Mouse (Mus musculus): Measurements from ENCODE around the gene Thada. TPM values are rescaled to one million over a fixed set of nuclear protein-coding genes. Genes with fewer than 3 reads are reported as not detected.
A peak's percentile ranks its signal among the peaks of the same experiment; 100 is the strongest.
"Not testable (repeated sequence)": the region's sequence is repeated elsewhere in the genome, so short reads cannot be mapped to it uniquely, and the experiment has no call there.

Thada gene
- polyA plus RNA-seq, 2 experiments = 9.1 to 9.7 TPM

GRCm38 (mm10) chr17:84231361-84231760 lies 234.6 kb downstream of the Thada start:
- ATAC-seq (ENCODE audit: low FRiP score, low read depth) = no peak

GRCm38 (mm10) chr17:84228223-84228622 lies 237.8 kb downstream of the Thada start:
- Histone ChIP-seq H3K27me3 (ENCODE audit: control insufficient read depth, insufficient read depth, low read length) (no peaks in the 10 kb centered on the region), H3K4me3 (replicated peaks; ENCODE audit: low read length) (no peak overlapping the region), H3K4me1 (ENCODE audit: control insufficient read depth, insufficient read depth, low read length) (peaks cover 3% of the 10 kb centered on the region; the same call in 1 of the 2 replicates), H3K36me3 (ENCODE audit: control insufficient read depth, insufficient read depth, low read length) (peaks cover 37% of the 10 kb centered on the region), H3K27ac (replicated peaks; ENCODE audit: low read depth, low read length) (no peak overlapping the region), H3K9ac (ENCODE audit: low read depth, low read length, severe bottlenecking) (no peak overlapping the region), H3K9me3 (ENCODE audit: control insufficient read depth, low read length) (no peaks in the 10 kb centered on the region), H3K4me2 (replicated peaks; ENCODE audit: low read depth, low read length, severe bottlenecking) (no peak overlapping the region)
- DNase-seq (ENCODE audit: low spot score) (no peak), ATAC-seq (ENCODE audit: low FRiP score, low read depth) (no peak)
- 64% methylated on average over 2 of the region's 2 CpGs for WGBS
- no peak for TF ChIP-seq POLR2A (IDR thresholded peaks at IDR 0.05; ENCODE audit: borderline replicate concordance, extremely low read depth, insufficient read depth, insufficient read length)

More at GRCm38 (mm10) chr17:84231361-84231760, 234.6 kb downstream of the Thada start:
- H3K9me3 ChIP-seq (ENCODE audit: control insufficient read depth, low read length) = no peaks in the 10 kb centered on the region
- no peak for DNase-seq (ENCODE audit: low spot score)
- H3K36me3 ChIP-seq (ENCODE audit: control insufficient read depth, insufficient read depth, low read length) = peaks cover 35% of the 10 kb centered on the region
- H3K4me2 ChIP-seq (replicated peaks; ENCODE audit: low read depth, low read length, severe bottlenecking) = no peak overlapping the region
- no peaks in the 10 kb centered on the region for H3K27me3 ChIP-seq (ENCODE audit: control insufficient read depth, insufficient read depth, low read length)
- H3K4me3 ChIP-seq (replicated peaks; ENCODE audit: low read length) = no peak overlapping the region
- H3K4me1 ChIP-seq (ENCODE audit: control insufficient read depth, insufficient read depth, low read length) = peaks cover 3% of the 10 kb centered on the region; the same call in 1 of the 2 replicates
- TF ChIP-seq POLR2A (IDR thresholded peaks at IDR 0.05; ENCODE audit: borderline replicate concordance, extremely low read depth, insufficient read depth, insufficient read length) = no peak
- H3K27ac ChIP-seq (replicated peaks; ENCODE audit: low read depth, low read length) = no peak overlapping the region
- 90% methylated on average over 2 of the region's 2 CpGs for WGBS
- H3K9ac ChIP-seq (ENCODE audit: low read depth, low read length, severe bottlenecking) = no peak overlapping the region

- DNase-seq (ENCODE audit: low spot score) = no peak
- Histone ChIP-seq H3K9me3 (ENCODE audit: control insufficient read depth, low read length) (no peaks in the 10 kb centered on the region), H3K27ac (replicated peaks; ENCODE audit: low read depth, low read length) (0 out of 2 replicates have a peak overlapping the region, but pooled peaks have one; percentile 2), H3K27me3 (ENCODE audit: control insufficient read depth, insufficient read depth, low read length) (no peaks in the 10 kb centered on the region), H3K36me3 (ENCODE audit: control insufficient read depth, insufficient read depth, low read length) (peaks cover 40% of the 10 kb centered on the region), H3K9ac (ENCODE audit: low read depth, low read length, severe bottlenecking) (no peak overlapping the region), H3K4me3 (replicated peaks; ENCODE audit: low read length) (no peak overlapping the region), H3K4me2 (replicated peaks; ENCODE audit: low read depth, low read length, severe bottlenecking) (no peak overlapping the region), H3K4me1 (ENCODE audit: control insufficient read depth, insufficient read depth, low read length) (peaks cover 3% of the 10 kb centered on the region; the same call in 1 of the 2 replicates)
- TF ChIP-seq POLR2A (IDR thresholded peaks at IDR 0.05; ENCODE audit: borderline replicate concordance, extremely low read depth, insufficient read depth, insufficient read length) = no peak
- WGBS = 77% methylated on average over 6 of the region's 6 CpGs
- ATAC-seq (ENCODE audit: low FRiP score, low read depth) = no peak
Observed at GRCm38 (mm10) chr17:84226681-84227080, 239.3 kb downstream of the Thada start.

- Histone ChIP-seq H3K36me3 (ENCODE audit: control insufficient read depth, insufficient read depth, low read length) (peaks cover 40% of the 10 kb centered on the region), H3K9ac (ENCODE audit: low read depth, low read length, severe bottlenecking) (no peak overlapping the region), H3K4me2 (replicated peaks; ENCODE audit: low read depth, low read length, severe bottlenecking) (no peak overlapping the region), H3K27ac (replicated peaks; ENCODE audit: low read depth, low read length) (no peak overlapping the region), H3K4me1 (ENCODE audit: control insufficient read depth, insufficient read depth, low read length) (peaks cover 3% of the 10 kb centered on the region; the same call in 1 of the 2 replicates), H3K4me3 (replicated peaks; ENCODE audit: low read length) (no peak overlapping the region), H3K27me3 (ENCODE audit: control insufficient read depth, insufficient read depth, low read length) (no peaks in the 10 kb centered on the region), H3K9me3 (ENCODE audit: control insufficient read depth, low read length) (no peaks in the 10 kb centered on the region)
- no peak for DNase-seq (ENCODE audit: low spot score)
- 55% methylated on average over 5 of the region's 5 CpGs for WGBS
- TF ChIP-seq POLR2A (IDR thresholded peaks at IDR 0.05; ENCODE audit: borderline replicate concordance, extremely low read depth, insufficient read depth, insufficient read length) = no peak
- ATAC-seq (ENCODE audit: low FRiP score, low read depth) = no peak
Observed at GRCm38 (mm10) chr17:84226231-84226630, 239.8 kb downstream of the Thada start.

GRCm38 (mm10) chr17:84224217-84224887 lies 241.7 kb downstream of the Thada start:
- ATAC-seq (ENCODE audit: low FRiP score, low read depth) (no peak), DNase-seq (ENCODE audit: low spot score) (no peak)
- TF ChIP-seq POLR2A (IDR thresholded peaks at IDR 0.05; ENCODE audit: borderline replicate concordance, extremely low read depth, insufficient read depth, insufficient read length) = no peak
- 55% methylated on average over 15 of the region's 15 CpGs for WGBS
- peaks cover 38% of the 10 kb centered on the region for H3K36me3 ChIP-seq (ENCODE audit: control insufficient read depth, insufficient read depth, low read length)
- H3K27ac ChIP-seq (replicated peaks; ENCODE audit: low read depth, low read length) = no peak overlapping the region
- no peak overlapping the region for H3K9ac ChIP-seq (ENCODE audit: low read depth, low read length, severe bottlenecking)
- no peak overlapping the region for H3K4me2 ChIP-seq (replicated peaks; ENCODE audit: low read depth, low read length, severe bottlenecking)
- H3K9me3 ChIP-seq (ENCODE audit: control insufficient read depth, low read length) = no peaks in the 10 kb centered on the region
- H3K4me3 ChIP-seq (replicated peaks; ENCODE audit: low read length) = no peak overlapping the region
- H3K27me3 ChIP-seq (ENCODE audit: control insufficient read depth, insufficient read depth, low read length) = no peaks in the 10 kb centered on the region
- peaks cover 3% of the 10 kb centered on the region; the same call in 1 of the 2 replicates for H3K4me1 ChIP-seq (ENCODE audit: control insufficient read depth, insufficient read depth, low read length)

GRCm38 (mm10) chr17:84218841-84219240 lies 247.2 kb downstream of the Thada start:
- H3K27ac ChIP-seq (replicated peaks; ENCODE audit: low read depth, low read length); H3K4me2 ChIP-seq (replicated peaks; ENCODE audit: low read depth, low read length, severe bottlenecking); H3K9ac ChIP-seq (ENCODE audit: low read depth, low read length, severe bottlenecking); H3K27me3 ChIP-seq (ENCODE audit: control insufficient read depth, insufficient read depth, low read length); H3K4me1 ChIP-seq (ENCODE audit: control insufficient read depth, insufficient read depth, low read length); DNase-seq (ENCODE audit: low spot score); ATAC-seq (ENCODE audit: low FRiP score, low read depth); H3K9me3 ChIP-seq (ENCODE audit: control insufficient read depth, low read length); H3K4me3 ChIP-seq (replicated peaks; ENCODE audit: low read length): not testable (repeated sequence)
- WGBS = 100% methylated on average over 2 of the region's 2 CpGs
- peaks cover 34% of the 10 kb centered on the region for H3K36me3 ChIP-seq (ENCODE audit: control insufficient read depth, insufficient read depth, low read length)
